Mouse (Mus musculus) neural tube, embryonic 15.5 days (tissue): ENCODE measurements at regions not wholly inside any gene's neighbourhood (a gene's known extent, or its start where the extent isn't known, plus 50 kb on each side); places are given as distances from the start of the nearest gene placed in this dataset.
"Not testable (repeated sequence)": the region's sequence is repeated elsewhere in the genome, so short reads cannot be mapped to it uniquely, and the experiment has no call there.

Source experiments
- ATAC-seq: fragments of 200-750 bp; cut with Nextera tagmentation; 2 replicates; pipeline ENCODE4 v1.8.0; 2017; ENCODE audit warnings: mild to moderate bottlenecking, moderate TSS enrichment, moderate library complexity; ENCODE audit not compliant: low FRiP score
- H3K27ac ChIP-seq: fragments of 300-500 bp; sonication (generic); replicated peaks from 2 replicates; pipeline ENCODE4 v1.5.1; 2015; ENCODE audit warnings: mild to moderate bottlenecking, inconsistent platforms
- H3K27me3 ChIP-seq: fragments of 300-500 bp; sonication (generic); replicated peaks from 2 replicates; pipeline ENCODE4 v1.6.1; 2015; ENCODE audit warnings: inconsistent platforms
- H3K36me3 ChIP-seq: fragments of 300-500 bp; sonication (generic); 2 replicates; pipeline ENCODE4 v1.6.1; 2015; ENCODE audit warnings: inconsistent platforms
- H3K4me1 ChIP-seq: fragments of 300-500 bp; sonication (generic); 2 replicates; pipeline ENCODE4 v1.6.1; 2015; ENCODE audit warnings: inconsistent platforms
- H3K4me2 ChIP-seq: fragments of 300-500 bp; sonication (generic); 2 replicates; pipeline ENCODE4 v1.6.1; 2015; ENCODE audit warnings: inconsistent platforms, mild to moderate bottlenecking, moderate library complexity
- H3K4me3 ChIP-seq: fragments of 300-500 bp; sonication (generic); replicated peaks from 2 replicates; pipeline ENCODE4 v1.5.1; 2015; ENCODE audit warnings: mild to moderate bottlenecking, inconsistent platforms
- H3K9ac ChIP-seq: fragments of 300-500 bp; sonication (generic); replicated peaks from 2 replicates; pipeline ENCODE4 v1.6.1; 2015; ENCODE audit warnings: mild to moderate bottlenecking, inconsistent platforms
- H3K9me3 ChIP-seq: fragments of 300-500 bp; sonication (generic); replicated peaks from 2 replicates; pipeline ENCODE4 v1.6.1; 2016; ENCODE audit warnings: inconsistent platforms
- WGBS: fragments of 180-500 bp; shearing (Covaris S2); methylation state at CpG from one replicate; pipeline ENCODE4 v1.1.7; 2015; ENCODE audit warnings: mixed read lengths; 5-methylcytosine and 5-hydroxymethylcytosine counted together

DNA sequence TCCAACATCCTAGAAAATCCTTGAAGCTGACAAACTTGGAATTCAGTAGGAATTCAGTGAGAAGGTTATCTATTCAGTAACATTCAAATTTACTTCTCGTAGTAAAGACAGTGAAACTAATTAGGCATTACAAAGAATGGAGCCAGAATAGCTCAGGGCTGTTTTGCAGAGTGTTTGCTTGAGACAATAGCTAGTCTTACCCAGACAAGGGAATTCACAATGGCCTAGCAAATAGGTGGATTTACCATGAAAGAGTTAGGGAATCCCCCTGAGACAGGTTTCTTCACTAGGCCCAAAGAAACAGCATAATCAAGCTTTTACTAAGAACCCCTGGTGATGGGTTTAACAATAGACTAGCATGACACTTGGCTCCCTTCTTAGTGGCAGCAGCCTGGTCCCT is 699.2 kb upstream of the Dmd start:
- not testable (repeated sequence) for H3K36me3 ChIP-seq, H3K9ac ChIP-seq, H3K27ac ChIP-seq, H3K4me1 ChIP-seq, H3K4me3 ChIP-seq, H3K27me3 ChIP-seq, H3K4me2 ChIP-seq, ATAC-seq, H3K9me3 ChIP-seq
- WGBS: 34% methylated on average over 1 of the region's 1 CpGs

GRCm38 (mm10) chrX:82282376-82282775 is 666.3 kb upstream of the Dmd start:
- not testable (repeated sequence) for ATAC-seq, H3K27me3 ChIP-seq, H3K4me3 ChIP-seq, H3K9me3 ChIP-seq, H3K27ac ChIP-seq, H3K4me2 ChIP-seq, H3K9ac ChIP-seq, H3K4me1 ChIP-seq, H3K36me3 ChIP-seq
- 74% methylated on average over 4 of the region's 4 CpGs for WGBS

DNA sequence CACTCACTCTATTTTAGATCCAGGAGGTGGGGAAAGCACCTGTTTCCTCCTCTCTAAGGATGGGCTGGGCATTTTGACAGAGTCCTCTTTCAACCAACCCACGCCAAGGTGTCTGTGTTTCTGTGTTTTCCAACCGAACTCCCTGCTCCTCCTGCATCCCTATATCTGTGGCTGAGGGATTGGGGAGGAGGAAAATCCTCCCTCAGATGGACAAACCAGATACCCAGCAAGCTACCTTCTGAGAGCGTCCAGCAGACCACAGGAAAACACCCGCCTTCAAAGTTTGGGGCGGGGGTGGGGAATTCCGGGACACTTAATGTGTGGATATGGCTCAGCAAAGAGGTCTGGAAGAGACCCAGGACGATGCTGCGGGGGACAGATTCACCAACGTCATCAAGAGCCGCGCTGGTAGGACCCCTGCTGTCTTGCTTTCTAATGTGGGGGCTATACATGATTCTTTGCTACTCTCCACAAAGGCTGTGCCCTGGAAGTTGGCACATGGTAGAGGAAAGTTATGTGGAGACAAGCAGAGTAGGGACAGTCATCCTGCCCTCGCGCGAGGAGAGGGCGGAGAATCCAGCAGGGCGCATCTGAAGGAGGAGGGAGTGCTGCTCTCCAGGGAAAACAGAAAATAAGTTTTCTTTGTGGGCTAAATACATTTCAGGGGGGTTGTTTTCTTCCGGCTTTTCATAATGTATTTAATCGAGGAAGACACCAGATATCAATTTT is 637.7 kb upstream of the Dmd start:
- H3K4me2 ChIP-seq: peak overlapping the region; percentile 58
- H3K36me3 ChIP-seq: no peaks in the 10 kb centered on the region
- H3K27ac ChIP-seq: no peak overlapping the region
- H3K9me3 ChIP-seq: no peaks in the 10 kb centered on the region
- H3K9ac ChIP-seq: no peak overlapping the region
- H3K4me3 ChIP-seq: peak overlapping the region; percentile 32
- ATAC-seq: no peak
- no peaks in the 10 kb centered on the region for H3K27me3 ChIP-seq
- H3K4me1 ChIP-seq: no peaks in the 10 kb centered on the region
- 26% methylated on average over 18 of the region's 18 CpGs for WGBS
